Mouse (Mus musculus) intestine, postnatal 0 days (tissue): ENCODE data around the gene Car2. TPM values are rescaled to one million over a fixed set of nuclear protein-coding genes. Genes with fewer than 3 reads are reported as not detected.
A peak's percentile ranks its signal among the peaks of the same experiment; 100 is the strongest.

Experiments used
- ATAC-seq: fragments of 200-750 bp; cut with Nextera tagmentation; 2 replicates; pipeline ENCODE4 v1.8.0; 2017; ENCODE audit warnings: mild to moderate bottlenecking, moderate TSS enrichment, moderate library complexity
- H3K27ac ChIP-seq: fragments of 300-500 bp; sonication (generic); 2 replicates; pipeline ENCODE4 v1.5.1; 2014; ENCODE audit warnings: mild to moderate bottlenecking, low read depth, low read length, moderate library complexity
- H3K27me3 ChIP-seq: fragments of 300-500 bp; sonication (generic); replicated peaks from 2 replicates; pipeline ENCODE4 v1.6.1; 2014; ENCODE audit warnings: low read length, mixed read lengths; ENCODE audit not compliant: control insufficient read depth, insufficient read depth
- H3K36me3 ChIP-seq: fragments of 300-500 bp; sonication (generic); 2 replicates; pipeline ENCODE4 v1.6.1; 2014; ENCODE audit warnings: mild to moderate bottlenecking, moderate library complexity; ENCODE audit not compliant: control insufficient read depth, insufficient read depth
- H3K4me1 ChIP-seq: fragments of 300-500 bp; sonication (generic); replicated peaks from 2 replicates; pipeline ENCODE4 v1.6.1; 2014; ENCODE audit warnings: antibody characterized with exemption, low read length, mixed read lengths; ENCODE audit not compliant: control insufficient read depth, insufficient read depth
- H3K4me2 ChIP-seq: fragments of 300-500 bp; sonication (generic); replicated peaks from 2 replicates; pipeline ENCODE4 v1.6.1; 2014; ENCODE audit warnings: low read depth, mild to moderate bottlenecking, moderate library complexity
- H3K4me3 ChIP-seq: fragments of 300-500 bp; sonication (generic); 2 replicates; pipeline ENCODE4 v1.5.1; 2014; ENCODE audit warnings: low read depth, low read length
- H3K9ac ChIP-seq: fragments of 300-500 bp; sonication (generic); 2 replicates; pipeline ENCODE4 v1.6.1; 2014; ENCODE audit warnings: mild to moderate bottlenecking, low read depth, low read length
- H3K9me3 ChIP-seq: fragments of 300-500 bp; sonication (generic); 2 replicates; pipeline ENCODE4 v1.6.1; 2016; ENCODE audit warnings: mixed run types; ENCODE audit not compliant: control insufficient read depth
- CTCF ChIP-seq: sonication (generic); IDR thresholded peaks from 2 replicates; pipeline ENCODE4 v1.5.1; 2016; ENCODE audit warnings: low read depth, mild to moderate bottlenecking, control low read depth, antibody characterized with exemption, moderate library complexity
- WGBS: fragments of 180-500 bp; shearing (Covaris S2); extraction: QIAGEN DNeasy Blood & Tissue Kit; methylation state at CpG from one replicate; pipeline ENCODE4 v1.1.7; 2014; 5-methylcytosine and 5-hydroxymethylcytosine counted together
- polyA plus RNA-seq: library from polyadenylated mRNA; unstranded; fragments of >200 nt; fragmentation: Nextera tagmentation; extraction: Ambion mirVana; gene quantifications from 2 replicates; pipeline ENCODE4 v1.2.1, GENCODE M21; 2015

Car2 gene
- polyA plus RNA-seq, 1 experiment from 2014 or later = 39.5 TPM

DNA sequence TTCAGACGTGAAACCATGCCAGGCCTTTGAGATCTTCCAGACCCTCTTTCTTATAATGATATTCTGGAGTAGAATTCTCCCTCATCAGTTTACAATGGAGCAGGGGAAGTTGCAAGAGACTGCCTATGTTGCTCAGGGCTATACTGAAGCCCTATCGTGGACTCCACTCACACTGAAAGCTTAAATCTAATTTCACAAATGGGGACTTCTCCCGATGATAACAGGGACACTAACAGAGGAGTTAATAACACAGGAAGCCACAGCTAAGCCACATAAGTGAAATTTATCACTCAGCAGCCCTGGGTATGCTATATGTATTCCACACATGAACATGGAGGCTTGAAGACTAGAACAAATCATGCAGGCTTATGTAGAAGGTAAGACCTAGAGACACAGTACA lies 3.3 kb upstream of the Car2 start:
- ATAC-seq = no peak

DNA sequence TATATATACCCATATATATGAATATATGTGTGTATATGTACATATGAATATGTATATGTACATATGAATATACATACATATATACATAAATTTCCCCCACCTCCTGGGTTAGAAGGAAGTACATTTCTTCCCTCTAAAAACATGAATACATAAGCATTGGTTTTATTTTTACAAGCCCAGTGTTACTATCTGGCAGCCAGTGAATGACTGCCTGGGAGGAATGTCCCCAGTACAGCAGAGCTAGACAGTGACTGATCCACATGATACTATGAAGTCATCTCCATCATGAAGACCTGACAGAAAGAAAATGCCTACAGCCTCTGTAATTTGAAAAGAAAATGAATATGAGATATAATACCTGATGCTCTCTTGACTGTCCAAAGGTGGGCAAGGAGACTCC lies 1.2 kb upstream of the Car2 start:
- Histone ChIP-seq H3K27me3 (peaks cover 15% of the 10 kb centered on the region), H3K4me1 (no peaks in the 10 kb centered on the region), H3K9ac (no peak overlapping the region), H3K36me3 (no peaks in the 10 kb centered on the region), H3K4me3 (no peak overlapping the region), H3K4me2 (no peak overlapping the region), H3K9me3 (no peaks in the 10 kb centered on the region), H3K27ac (no peak overlapping the region)
- no peak for TF ChIP-seq CTCF
- ATAC-seq = no peak

More for the DNA sequence above, 3.3 kb upstream of the Car2 start:
- no peaks in the 10 kb centered on the region for H3K9me3 ChIP-seq
- no peaks in the 10 kb centered on the region for H3K36me3 ChIP-seq
- 66% methylated on average over 3 of the region's 3 CpGs for WGBS
- H3K4me3 ChIP-seq = no peak overlapping the region
- no peak overlapping the region for H3K9ac ChIP-seq
- H3K27me3 ChIP-seq = peaks cover 15% of the 10 kb centered on the region
- no peak for TF ChIP-seq CTCF
- no peak overlapping the region for H3K4me2 ChIP-seq
- no peaks in the 10 kb centered on the region for H3K4me1 ChIP-seq
- H3K27ac ChIP-seq = no peak overlapping the region

DNA sequence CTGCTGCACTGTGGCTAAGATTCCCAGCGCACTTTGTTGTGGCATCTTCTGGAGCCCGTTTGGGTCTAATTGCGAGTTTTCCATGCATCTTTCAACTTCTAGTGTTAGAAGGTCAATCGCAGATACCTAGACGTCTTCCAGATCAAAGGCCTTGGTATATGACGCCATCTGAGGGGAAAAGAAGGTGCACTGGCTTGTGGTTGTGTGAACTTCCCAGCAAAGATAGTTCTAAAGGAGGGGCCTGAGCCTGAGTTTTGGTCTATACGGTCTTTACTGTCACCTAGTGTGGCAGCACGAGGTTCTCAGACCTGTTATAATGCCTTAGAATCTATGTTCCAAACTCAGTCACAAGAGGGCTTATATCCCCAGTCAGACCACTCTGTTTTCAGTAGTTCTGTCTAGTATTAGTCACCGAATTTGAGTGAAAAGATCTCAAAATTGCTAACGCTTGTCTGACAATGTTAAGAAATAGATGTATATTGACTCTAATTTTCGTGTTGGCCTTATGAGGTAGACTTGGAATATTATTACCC lies 1.1 kb downstream of the Car2 start:
- no peak for ATAC-seq
- Histone ChIP-seq H3K36me3 (no peaks in the 10 kb centered on the region), H3K9me3 (no peaks in the 10 kb centered on the region), H3K9ac (no peak overlapping the region), H3K4me3 (peak overlapping the region; percentile 74), H3K27me3 (peaks cover 15% of the 10 kb centered on the region), H3K27ac (no peak overlapping the region), H3K4me2 (peak overlapping the region; percentile 98), H3K4me1 (no peaks in the 10 kb centered on the region)
- 46% methylated on average over 11 of the region's 11 CpGs for WGBS
- 0 out of 2 replicates have a peak, but pooled peaks have one; percentile 16 for TF ChIP-seq CTCF

DNA sequence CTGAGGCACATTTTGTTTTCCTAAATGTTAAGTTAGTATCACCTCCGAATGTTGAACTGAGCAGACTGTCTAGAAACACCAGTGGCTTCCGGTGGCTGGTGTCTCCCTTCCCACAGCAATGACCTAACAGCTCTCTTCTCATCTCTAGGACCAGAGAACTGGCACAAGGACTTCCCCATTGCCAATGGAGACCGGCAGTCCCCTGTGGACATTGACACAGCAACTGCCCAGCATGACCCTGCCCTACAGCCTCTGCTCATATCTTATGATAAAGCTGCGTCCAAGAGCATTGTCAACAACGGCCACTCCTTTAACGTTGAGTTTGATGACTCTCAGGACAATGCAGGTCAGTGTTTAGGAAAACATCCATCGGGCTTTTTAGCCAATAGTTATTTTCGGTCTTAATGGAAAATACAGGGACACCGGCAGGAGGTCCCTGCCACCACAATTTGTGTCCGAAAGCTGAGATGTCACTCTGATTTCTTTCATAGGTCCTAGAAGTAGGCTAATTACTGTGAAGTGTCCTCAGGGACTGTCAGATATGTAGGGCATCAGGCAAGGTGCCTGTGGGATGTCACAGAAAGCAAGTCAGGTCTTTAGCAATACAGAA lies 1.7 kb downstream of the Car2 start:
- no peak for ATAC-seq
- H3K36me3 ChIP-seq = no peaks in the 10 kb centered on the region
- WGBS = 69% methylated on average over 10 of the region's 10 CpGs

DNA sequence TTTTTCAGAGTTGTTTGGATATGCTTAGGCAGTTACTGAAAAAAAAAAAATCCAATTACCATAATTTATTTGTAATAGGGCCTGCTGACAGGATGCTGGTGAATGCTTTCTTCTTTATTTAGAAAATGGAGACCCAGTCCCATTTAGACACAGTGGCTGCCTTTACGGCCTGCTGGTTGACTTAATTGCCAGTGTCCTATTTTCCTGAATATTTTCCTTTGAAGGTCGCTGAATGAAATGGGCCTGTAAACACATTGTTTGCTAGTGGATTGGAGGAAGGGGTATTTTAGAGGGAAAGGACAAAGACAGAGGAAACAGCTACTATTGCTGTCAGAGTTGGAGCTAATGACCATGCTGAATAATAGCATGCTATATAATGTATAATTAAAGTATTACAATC lies 2.5 kb downstream of the Car2 start:
- Histone ChIP-seq H3K4me1 (no peaks in the 10 kb centered on the region), H3K9ac (no peak overlapping the region), H3K36me3 (no peaks in the 10 kb centered on the region), H3K4me2 (no peak overlapping the region), H3K4me3 (no peak overlapping the region), H3K9me3 (no peaks in the 10 kb centered on the region), H3K27ac (no peak overlapping the region), H3K27me3 (peaks cover 15% of the 10 kb centered on the region)
- no peak for TF ChIP-seq CTCF
- no peak for ATAC-seq
- 89% methylated on average over 2 of the region's 2 CpGs for WGBS

More for the DNA sequence above, 1.7 kb downstream of the Car2 start:
- Histone ChIP-seq H3K27me3 (peaks cover 15% of the 10 kb centered on the region), H3K4me1 (no peaks in the 10 kb centered on the region), H3K27ac (no peak overlapping the region), H3K9me3 (no peaks in the 10 kb centered on the region), H3K4me2 (no peak overlapping the region), H3K4me3 (no peak overlapping the region; the same call in 1 of the 2 replicates), H3K9ac (no peak overlapping the region)
- no peak for TF ChIP-seq CTCF

DNA sequence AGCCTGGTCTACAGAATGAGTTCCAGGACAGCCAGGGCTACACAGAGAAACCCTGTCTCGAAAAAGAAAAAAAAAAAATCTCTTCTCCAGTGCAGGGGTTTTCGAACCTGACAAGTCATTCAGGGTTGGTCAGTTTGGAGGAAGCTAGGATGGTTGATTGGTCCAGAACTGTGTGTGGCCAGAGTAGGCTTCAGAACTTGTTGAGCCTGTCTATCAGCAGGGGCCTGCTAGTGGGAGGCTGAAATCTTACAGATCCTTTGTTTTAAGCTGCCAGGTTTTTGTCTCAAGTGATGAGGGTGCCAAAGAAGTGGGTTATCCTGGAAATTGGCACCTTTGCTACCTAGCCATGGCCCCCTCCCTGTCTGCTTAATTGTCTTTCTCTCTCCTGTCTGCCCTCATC lies 3.0 kb downstream of the Car2 start:
- Histone ChIP-seq H3K27me3 (peaks cover 15% of the 10 kb centered on the region), H3K9ac (no peak overlapping the region), H3K4me2 (no peak overlapping the region), H3K4me1 (no peaks in the 10 kb centered on the region), H3K9me3 (no peaks in the 10 kb centered on the region), H3K4me3 (no peak overlapping the region), H3K36me3 (no peaks in the 10 kb centered on the region), H3K27ac (no peak overlapping the region)
- no peak for ATAC-seq
- no peak for TF ChIP-seq CTCF
- 84% methylated on average over 2 of the region's 2 CpGs for WGBS
